Mouse (Mus musculus) liver, embryonic 14 days (tissue): ENCODE measurements around the gene Olfr399. TPM values are rescaled to one million over a fixed set of nuclear protein-coding genes. Genes with fewer than 3 reads are reported as not detected.

Experiments
- polyA plus RNA-seq: library from polyadenylated mRNA; depleted of rRNA; stranded (reverse); fragments of >200 nt; gene quantifications from 2 replicates; pipeline ENCODE4 v1.2.3, GENCODE M21; 2012; rRNA removed

Gene Olfr399
- polyA plus RNA-seq: not detected in 2 replicates

GRCm38 (mm10) chr11:74056451-74056850 lies at the start of gene Olfr399, which contains the start of gene Olfr139:
Gene Olfr399 (minus strand): TSS chr11:74056615.
Gene Olfr139 (minus strand): TSS chr11:74056551.

GRCm38 (mm10) chr11:74069655-74070054 lies 13.2 kb upstream of the Olfr399 start, which contains the start of gene Zfp616:
Gene Zfp616 (plus strand): TSS chr11:74069955.

Other genes starting within 250 kb of the Olfr399 start
- not detected in 2 replicates for gene Olfr392, start 239.6 kb downstream of the Olfr399 start, polyA plus RNA-seq
- gene Olfr393, start 205.2 kb downstream of the Olfr399 start, polyA plus RNA-seq: not detected in 2 replicates
- not detected in 2 replicates for gene Olfr394, start 165.8 kb downstream of the Olfr399 start, polyA plus RNA-seq
- gene Olfr395, start 147.3 kb downstream of the Olfr399 start, polyA plus RNA-seq: not detected in 2 replicates
- not detected in 2 replicates for gene Olfr23, start 119.9 kb downstream of the Olfr399 start, polyA plus RNA-seq
- not detected in 2 replicates for gene Olfr397, start 95.8 kb downstream of the Olfr399 start, polyA plus RNA-seq
- not detected in 2 replicates for gene Olfr398, start 66.2 kb downstream of the Olfr399 start, polyA plus RNA-seq
- not detected in 2 replicates for gene Olfr139, start 64 bp downstream of the Olfr399 start, polyA plus RNA-seq
- not detected in 2 replicates for gene Zfp616, start 13.3 kb upstream of the Olfr399 start, polyA plus RNA-seq
- gene Olfr401, start 57.1 kb upstream of the Olfr399 start, polyA plus RNA-seq: not detected in 2 replicates
- gene Olfr402, start 96.9 kb upstream of the Olfr399 start, polyA plus RNA-seq: not detected in 2 replicates
- not detected in 2 replicates for gene Olfr403, start 129.6 kb upstream of the Olfr399 start, polyA plus RNA-seq
- not detected in 2 replicates for gene Olfr43, start 154.8 kb upstream of the Olfr399 start, polyA plus RNA-seq
- not detected in 2 replicates for gene Olfr406, start 203.2 kb upstream of the Olfr399 start, polyA plus RNA-seq
- not detected in 2 replicates for gene Olfr59, start 227.1 kb upstream of the Olfr399 start, polyA plus RNA-seq